Mouse (Mus musculus) myocyte (in vitro differentiated cells): ENCODE measurements around the gene Ppp2r5e.

ENCODE experiments used
- MAX ChIP-seq: IDR thresholded peaks from one replicate; pipeline ENCODE4 v1.6.1; 2011; ENCODE audit warnings: low read depth, mild to moderate bottlenecking, control low read depth
- MYOD1 ChIP-seq, 3 experiments: IDR thresholded peaks; one replicate each; pipeline ENCODE4 v1.6.1; 2011; ENCODE audit warnings: control low read depth in 2 of 3, low read depth in 2 of 3, mild to moderate bottlenecking in 2 of 3, moderate library complexity in 1 of 3; ENCODE audit not compliant: insufficient read length in 2 of 3, control insufficient read depth in 1 of 3
- MYOG ChIP-seq, 3 experiments: IDR thresholded peaks; one replicate each; pipeline ENCODE4 v1.6.1; 2011; ENCODE audit warnings: control low read depth in 2 of 3, low read depth in 2 of 3, mild to moderate bottlenecking in 2 of 3; ENCODE audit not compliant: insufficient read length in 2 of 3, control insufficient read depth in 1 of 3, insufficient read depth in 1 of 3
- POLR2A ChIP-seq: IDR thresholded peaks from one replicate; pipeline ENCODE4 v1.6.1; 2011; ENCODE audit warnings: low read depth, mild to moderate bottlenecking, control low read depth, moderate library complexity; ENCODE audit not compliant: insufficient read length
- POLR2AphosphoS2 ChIP-seq: IDR thresholded peaks from one replicate; pipeline ENCODE4 v1.6.1; 2011; ENCODE audit warnings: low read depth, control low read depth; ENCODE audit not compliant: insufficient read length
- SRF ChIP-seq: IDR thresholded peaks from one replicate; pipeline ENCODE4 v1.6.1; 2011; ENCODE audit warnings: low read depth; ENCODE audit not compliant: control insufficient read depth, insufficient read length
- TCF12 ChIP-seq: IDR thresholded peaks from one replicate; pipeline ENCODE4 v1.6.1; 2011; ENCODE audit warnings: mild to moderate bottlenecking, control low read depth; ENCODE audit not compliant: poor library complexity, insufficient read depth, severe bottlenecking
- TCF3 ChIP-seq: IDR thresholded peaks from one replicate; pipeline ENCODE4 v1.6.1; 2011; ENCODE audit warnings: low read depth, control low read depth; ENCODE audit not compliant: insufficient read length
- USF1 ChIP-seq: IDR thresholded peaks from one replicate; pipeline ENCODE4 v1.6.1; 2011; ENCODE audit warnings: low read depth, mild to moderate bottlenecking, control low read depth, moderate library complexity

DNA sequence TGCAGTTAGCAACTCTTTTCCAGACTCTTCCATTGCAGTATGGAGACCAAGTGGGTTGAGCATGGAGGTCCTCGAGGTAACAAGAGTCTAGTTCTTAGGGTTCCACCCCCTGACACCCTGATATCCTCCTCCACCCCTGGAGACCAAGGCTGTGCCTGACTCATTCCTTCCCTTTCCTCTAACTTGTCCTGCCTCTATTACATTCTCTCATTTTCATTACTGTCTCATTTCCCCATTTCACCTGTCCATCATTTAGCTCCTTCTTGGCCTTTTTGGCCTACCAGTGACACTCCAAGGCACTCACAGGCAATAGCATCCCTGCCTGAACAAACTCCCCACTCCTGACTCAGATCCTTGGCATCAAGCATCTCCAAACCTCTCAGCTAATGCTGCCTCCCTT is 98.3 kb downstream of the Ppp2r5e start:
- no peak for TF ChIP-seq POLR2A
- no peak for TF ChIP-seq TCF3
- no peak for TF ChIP-seq SRF
- no peak for TF ChIP-seq POLR2AphosphoS2
- TF ChIP-seq MYOG (IDR thresholded peaks at IDR 0.05; ENCODE audit: control insufficient read depth in 1 of 3, insufficient read depth in 1 of 3, insufficient read length in 2 of 3, low read depth in 2 of 3) = no peak
- TF ChIP-seq MYOD1 (IDR thresholded peaks at IDR 0.05; ENCODE audit: control insufficient read depth in 1 of 3, insufficient read length in 2 of 3, low read depth in 2 of 3) = no peak
- TF ChIP-seq MAX = no peak
- TF ChIP-seq TCF12 = no peak
- TF ChIP-seq USF1 = no peak
